Mouse (Mus musculus) limb, embryonic 10.5 days (tissue): ENCODE measurements around the gene Myl4. TPM values are rescaled to one million over a fixed set of nuclear protein-coding genes. Genes with fewer than 3 reads are reported as not detected.

Experiments
- DNase-seq: peaks from one replicate; pipeline ENCODE4 v3.0.0-alpha.2; 2017; ENCODE audit warnings: low spot score
- H3K27ac ChIP-seq: fragments of 300-500 bp; sonication (generic); 2 replicates; pipeline ENCODE4 v1.5.1; 2016; ENCODE audit warnings: mild to moderate bottlenecking
- H3K27me3 ChIP-seq: fragments of 300-500 bp; sonication (generic); 2 replicates; pipeline ENCODE4 v1.6.1; 2016; ENCODE audit warnings: low read depth, mild to moderate bottlenecking; ENCODE audit not compliant: poor library complexity, severe bottlenecking
- H3K36me3 ChIP-seq: fragments of 300-500 bp; sonication (generic); 2 replicates; pipeline ENCODE4 v1.6.1; 2016; ENCODE audit warnings: mild to moderate bottlenecking, moderate library complexity
- H3K4me1 ChIP-seq: fragments of 300-500 bp; sonication (generic); 2 replicates; pipeline ENCODE4 v1.6.1; 2016
- H3K4me3 ChIP-seq: fragments of 300-500 bp; sonication (generic); 2 replicates; pipeline ENCODE4 v1.5.1; 2016; ENCODE audit warnings: mild to moderate bottlenecking, moderate library complexity
- H3K9me3 ChIP-seq: fragments of 300-500 bp; sonication (generic); replicated peaks from 2 replicates; pipeline ENCODE4 v1.6.1; 2016; ENCODE audit warnings: mild to moderate bottlenecking
- WGBS: fragments of 180-500 bp; shearing (Covaris S2); methylation state at CpG from one replicate; pipeline ENCODE4 v1.1.7; 2016; 5-methylcytosine and 5-hydroxymethylcytosine counted together
- polyA plus RNA-seq: library from polyadenylated mRNA; unstranded; fragments of >200 nt; fragmentation: Nextera tagmentation; extraction: Ambion mirVana; gene quantifications from 2 replicates; pipeline ENCODE4 v1.2.1, GENCODE M21; 2016

Myl4 gene
- polyA plus RNA-seq, 1 experiment from 2014 or later: 3.1 TPM

DNA sequence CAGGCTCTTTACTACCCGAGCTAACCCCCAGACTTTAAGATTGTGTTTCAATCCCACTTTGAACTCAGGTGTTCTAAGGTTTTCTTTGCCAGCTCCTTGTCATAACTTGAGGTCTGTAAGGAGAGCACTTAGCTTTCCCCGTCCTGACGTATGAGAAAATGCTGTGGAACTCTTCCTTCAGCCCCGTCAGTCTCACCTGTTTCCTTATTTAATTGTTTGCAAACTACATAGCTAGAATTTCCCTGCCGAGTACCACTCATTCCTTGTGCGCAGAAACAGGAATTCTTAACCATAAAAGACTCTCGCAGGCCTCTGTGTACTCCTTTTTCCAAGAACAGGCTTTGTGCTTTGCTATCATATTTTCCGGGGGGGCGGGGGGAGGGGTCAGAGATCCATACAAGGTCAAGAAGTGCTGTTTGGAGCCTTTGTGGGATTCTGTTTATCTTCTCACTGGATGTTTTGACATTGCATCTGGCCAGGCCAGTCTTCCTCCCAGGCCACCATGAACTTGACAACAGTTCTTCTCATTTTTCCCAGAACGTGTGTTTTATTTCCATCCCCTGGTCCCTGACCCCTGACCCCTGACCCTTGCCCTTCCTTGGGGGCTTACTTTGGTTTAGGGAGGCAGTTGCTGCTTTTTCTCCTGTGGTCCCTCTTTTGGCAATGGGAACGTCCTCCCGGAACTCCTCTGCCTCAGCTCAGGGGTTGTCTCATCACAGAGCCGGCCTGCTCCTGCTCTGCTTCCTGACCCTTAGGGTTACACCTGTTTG, 41.8 kb downstream of the Myl4 start:
- Histone ChIP-seq H3K4me3 (no peak overlapping the region), H3K27ac (no peak overlapping the region), H3K27me3 (no peaks in the 10 kb centered on the region), H3K36me3 (no peaks in the 10 kb centered on the region), H3K9me3 (0 out of 2 replicates have a peak, but pooled peaks cover 3% of the 10 kb centered on the region), H3K4me1 (peaks cover 19% of the 10 kb centered on the region)
- DNase-seq: no peak
- 78% methylated on average over 13 of the region's 13 CpGs for WGBS

- Histone ChIP-seq H3K27me3 (no peaks in the 10 kb centered on the region), H3K4me1 (peaks cover 19% of the 10 kb centered on the region), H3K4me3 (no peak overlapping the region), H3K36me3 (no peaks in the 10 kb centered on the region), H3K27ac (no peak overlapping the region; the same call in 1 of the 2 replicates), H3K9me3 (no peaks in the 10 kb centered on the region)
- no peak for DNase-seq
- WGBS: 84% methylated on average over 10 of the region's 10 CpGs
Observed at GRCm38 (mm10) chr11:104596365-104596764, 45.9 kb downstream of the Myl4 start.

- no peaks in the 10 kb centered on the region for H3K27me3 ChIP-seq
- H3K4me3 ChIP-seq: no peak overlapping the region
- no peaks in the 10 kb centered on the region for H3K9me3 ChIP-seq
- no peak for DNase-seq
- H3K27ac ChIP-seq: no peak overlapping the region
- peaks cover 13% of the 10 kb centered on the region for H3K4me1 ChIP-seq
- 91% methylated on average over 13 of the region's 13 CpGs for WGBS
- no peaks in the 10 kb centered on the region for H3K36me3 ChIP-seq
Observed at GRCm38 (mm10) chr11:104599265-104599945, 48.9 kb downstream of the Myl4 start.

DNA sequence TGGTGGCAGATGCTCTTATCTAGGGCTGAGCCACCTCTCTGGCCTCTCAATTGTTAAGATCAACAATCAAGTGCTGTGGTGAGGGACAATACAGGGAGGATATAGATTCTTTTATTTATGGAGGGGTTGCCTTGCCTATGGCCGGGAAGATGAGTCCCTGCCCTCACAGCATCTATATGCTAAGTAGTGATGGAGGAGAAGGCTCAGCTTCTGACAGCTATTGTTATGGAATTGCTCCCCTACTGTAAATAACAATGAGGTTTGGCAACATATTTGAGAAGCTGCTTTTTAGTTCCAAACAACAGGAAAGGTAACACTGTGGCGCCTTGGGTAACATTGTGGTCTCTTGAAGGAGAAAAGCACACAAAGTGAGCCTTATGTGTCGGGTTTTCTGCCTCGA, 50.2 kb downstream of the Myl4 start:
- no peaks in the 10 kb centered on the region for H3K36me3 ChIP-seq
- H3K27ac ChIP-seq: no peak overlapping the region
- H3K4me3 ChIP-seq: no peak overlapping the region
- DNase-seq: no peak
- WGBS: 59% methylated on average over 4 of the region's 4 CpGs
- H3K9me3 ChIP-seq: no peaks in the 10 kb centered on the region
- peaks cover 9% of the 10 kb centered on the region for H3K4me1 ChIP-seq
- 0 out of 2 replicates have a peak, but pooled peaks cover 6% of the 10 kb centered on the region for H3K27me3 ChIP-seq

DNA sequence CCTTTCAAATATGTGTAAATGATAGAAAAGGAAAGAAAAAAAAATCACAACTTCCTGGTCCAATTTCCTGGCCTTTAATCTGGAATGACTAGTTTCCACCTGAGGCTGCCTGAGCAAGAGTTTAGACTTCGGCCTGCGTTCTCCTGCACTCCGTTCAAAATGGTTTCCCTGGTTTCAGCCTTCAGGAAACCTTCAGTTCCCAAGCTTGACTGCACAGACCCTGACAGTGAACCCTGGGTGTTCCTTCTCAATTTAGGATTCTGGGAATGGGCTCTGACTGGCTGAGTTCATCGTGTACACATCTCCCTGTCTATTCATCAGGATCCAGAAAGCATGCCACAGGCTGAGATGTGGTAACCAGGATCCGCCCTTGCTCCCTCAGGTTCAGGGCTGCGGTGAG, 53.7 kb downstream of the Myl4 start:
- H3K27ac ChIP-seq: no peak overlapping the region
- H3K4me1 ChIP-seq: peaks cover 12% of the 10 kb centered on the region
- WGBS: 56% methylated on average over 6 of the region's 6 CpGs
- H3K36me3 ChIP-seq: no peaks in the 10 kb centered on the region
- H3K9me3 ChIP-seq: no peaks in the 10 kb centered on the region
- H3K4me3 ChIP-seq: no peak overlapping the region
- no peak for DNase-seq
- H3K27me3 ChIP-seq: peaks cover 40% of the 10 kb centered on the region

- WGBS: under 1% methylated on average over 50 of the region's 51 CpGs
- H3K27ac ChIP-seq: peak within 1 kb of the TSS; percentile 61
Observed at GRCm38 (mm10) chr11:104607491-104608245, 57.2 kb downstream of the Myl4 start, which contains the start of gene Itgb3. TSS of gene Itgb3 (plus strand) at chr11:104608000.

GRCm38 (mm10) chr11:104608249-104608920, 57.9 kb downstream of the Myl4 start:
- no peak for DNase-seq
- no peaks in the 10 kb centered on the region for H3K36me3 ChIP-seq
- under 1% methylated on average over 23 of the region's 23 CpGs for WGBS
- H3K9me3 ChIP-seq: no peaks in the 10 kb centered on the region
- H3K27ac ChIP-seq: peak overlapping the region; percentile 61
- H3K27me3 ChIP-seq: peaks cover 59% of the 10 kb centered on the region
- H3K4me3 ChIP-seq: peak overlapping the region; percentile 66
- H3K4me1 ChIP-seq: peaks cover 12% of the 10 kb centered on the region

More at GRCm38 (mm10) chr11:104607491-104608245, 57.2 kb downstream of the Myl4 start, which contains the start of gene Itgb3:
- H3K4me1 ChIP-seq: peaks cover 12% of the 10 kb centered on the region
- no peaks in the 10 kb centered on the region for H3K9me3 ChIP-seq
- no peaks in the 10 kb centered on the region for H3K36me3 ChIP-seq
- H3K27me3 ChIP-seq: peaks cover 59% of the 10 kb centered on the region
- peak; percentile 85 for DNase-seq
- H3K4me3 ChIP-seq: peak within 1 kb of the TSS; percentile 66

- H3K4me1 ChIP-seq: peaks cover 12% of the 10 kb centered on the region
- no peak for DNase-seq
- WGBS: 72% methylated on average over 6 of the region's 6 CpGs
- H3K36me3 ChIP-seq: no peaks in the 10 kb centered on the region
- no peak overlapping the region for H3K27ac ChIP-seq
- no peak overlapping the region for H3K4me3 ChIP-seq
- H3K9me3 ChIP-seq: no peaks in the 10 kb centered on the region
- peaks cover 59% of the 10 kb centered on the region for H3K27me3 ChIP-seq
Observed at GRCm38 (mm10) chr11:104609033-104609684, 58.7 kb downstream of the Myl4 start.

- DNase-seq: no peak
- WGBS: 52% methylated on average over 4 of the region's 4 CpGs
- Histone ChIP-seq H3K4me3 (no peak overlapping the region), H3K9me3 (no peaks in the 10 kb centered on the region), H3K27me3 (peaks cover 59% of the 10 kb centered on the region), H3K36me3 (no peaks in the 10 kb centered on the region), H3K27ac (no peak overlapping the region), H3K4me1 (peaks cover 12% of the 10 kb centered on the region)
Observed at GRCm38 (mm10) chr11:104609733-104610132, 59.3 kb downstream of the Myl4 start.

DNA sequence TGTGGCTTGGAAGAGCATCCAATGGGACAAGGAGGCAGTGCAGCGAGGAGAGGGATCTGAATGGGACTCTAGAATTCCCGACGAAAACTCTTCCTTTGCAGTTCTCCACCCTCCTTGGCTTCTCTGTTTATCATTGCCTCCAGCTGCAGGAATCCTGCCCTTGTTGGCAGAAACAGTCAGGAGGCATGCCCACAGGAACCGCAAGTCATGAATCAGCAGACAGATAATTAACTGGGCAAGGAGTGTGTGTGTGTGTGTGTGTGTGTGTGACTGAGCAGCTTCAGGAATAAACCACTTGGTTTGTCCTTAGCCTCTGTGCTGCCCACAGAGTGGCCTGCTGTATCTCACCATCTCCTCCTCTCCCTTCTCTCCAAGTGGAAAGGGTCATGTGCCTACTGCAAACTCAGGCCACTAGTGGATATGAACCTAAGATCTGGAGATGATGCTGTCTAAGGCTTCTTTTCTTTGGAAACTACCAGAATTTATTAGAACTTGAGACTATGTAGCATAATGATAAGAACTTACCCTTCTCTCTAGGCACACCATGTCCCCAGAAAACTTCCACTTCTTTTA, 61.2 kb downstream of the Myl4 start:
- H3K27me3 ChIP-seq: peaks cover 43% of the 10 kb centered on the region
- DNase-seq: no peak
- H3K4me1 ChIP-seq: peaks cover 18% of the 10 kb centered on the region
- H3K36me3 ChIP-seq: no peaks in the 10 kb centered on the region
- no peak overlapping the region for H3K4me3 ChIP-seq
- H3K27ac ChIP-seq: no peak overlapping the region
- 49% methylated on average over 4 of the region's 4 CpGs for WGBS
- no peaks in the 10 kb centered on the region for H3K9me3 ChIP-seq

DNA sequence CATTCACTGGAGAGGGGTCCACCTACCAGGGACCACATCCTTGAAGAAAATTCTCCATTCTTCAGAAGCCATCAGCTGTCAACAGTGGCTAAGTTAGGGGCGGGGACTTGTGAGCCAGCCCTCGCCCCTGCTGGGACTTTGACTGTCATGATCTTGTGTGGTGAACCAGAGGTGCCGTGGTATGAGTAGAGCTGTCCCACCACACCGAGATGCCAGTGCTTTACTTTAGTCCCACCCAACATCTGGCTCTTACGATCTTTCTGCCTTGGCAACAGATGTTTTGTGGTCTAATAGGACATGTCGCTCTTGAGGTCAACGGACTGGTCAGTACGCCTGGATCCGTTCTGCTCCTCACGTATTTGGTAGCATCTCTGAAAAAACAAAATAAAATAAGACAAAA, 63.1 kb downstream of the Myl4 start:
- 79% methylated on average over 10 of the region's 10 CpGs for WGBS

GRCm38 (mm10) chr11:104614130-104614529, 63.7 kb downstream of the Myl4 start:
- no peak overlapping the region for H3K27ac ChIP-seq
- no peak overlapping the region for H3K4me3 ChIP-seq
- WGBS: 86% methylated on average over 2 of the region's 2 CpGs
- peaks cover 20% of the 10 kb centered on the region for H3K27me3 ChIP-seq
- no peaks in the 10 kb centered on the region for H3K9me3 ChIP-seq
- DNase-seq: no peak
- peaks cover 20% of the 10 kb centered on the region for H3K4me1 ChIP-seq
- no peaks in the 10 kb centered on the region for H3K36me3 ChIP-seq

More for the DNA sequence above, 63.1 kb downstream of the Myl4 start:
- no peak for DNase-seq
- Histone ChIP-seq H3K36me3 (no peaks in the 10 kb centered on the region), H3K4me3 (no peak overlapping the region), H3K27me3 (peaks cover 25% of the 10 kb centered on the region), H3K4me1 (peaks cover 16% of the 10 kb centered on the region), H3K9me3 (no peaks in the 10 kb centered on the region), H3K27ac (no peak overlapping the region)
